Mouse (Mus musculus) lung, embryonic 16.5 days (tissue): ENCODE data around the gene Poll. TPM values are rescaled to one million over a fixed set of nuclear protein-coding genes. Genes with fewer than 3 reads are reported as not detected.

Experiments
- ATAC-seq: fragments of 200-750 bp; cut with Nextera tagmentation; 2 replicates; pipeline ENCODE4 v1.8.0; 2017; ENCODE audit warnings: low read depth, mild to moderate bottlenecking, moderate library complexity
- H3K27ac ChIP-seq: fragments of 300-500 bp; sonication (generic); 2 replicates; pipeline ENCODE4 v1.5.1; 2014; ENCODE audit warnings: mild to moderate bottlenecking, control low read depth, low read length
- H3K27me3 ChIP-seq: fragments of 300-500 bp; sonication (generic); 2 replicates; pipeline ENCODE4 v1.6.1; 2014; ENCODE audit warnings: low read depth, low read length, mixed read lengths; ENCODE audit not compliant: control insufficient read depth, insufficient read depth
- H3K36me3 ChIP-seq: fragments of 300-500 bp; sonication (generic); 2 replicates; pipeline ENCODE4 v1.6.1; 2014; ENCODE audit warnings: low read length; ENCODE audit not compliant: control insufficient read depth, insufficient read depth
- H3K4me1 ChIP-seq: fragments of 300-500 bp; sonication (generic); replicated peaks from 2 replicates; pipeline ENCODE4 v1.6.1; 2014; ENCODE audit warnings: low read length, mixed read lengths; ENCODE audit not compliant: control insufficient read depth, insufficient read depth
- H3K4me2 ChIP-seq: fragments of 300-500 bp; sonication (generic); 2 replicates; pipeline ENCODE4 v1.6.1; 2014; ENCODE audit warnings: low read depth, low read length, control low read depth
- H3K4me3 ChIP-seq: fragments of 300-500 bp; sonication (generic); 2 replicates; pipeline ENCODE4 v1.5.1; 2014; ENCODE audit warnings: mild to moderate bottlenecking, low read length, control low read depth
- H3K9ac ChIP-seq: fragments of 300-500 bp; sonication (generic); 2 replicates; pipeline ENCODE4 v1.6.1; 2014; ENCODE audit warnings: low read length, control low read depth
- H3K9me3 ChIP-seq: fragments of 300-500 bp; sonication (generic); 2 replicates; pipeline ENCODE4 v1.6.1; 2016; ENCODE audit warnings: low read length; ENCODE audit not compliant: control insufficient read depth
- WGBS: fragments of 180-500 bp; shearing (Covaris S2); extraction: QIAGEN DNeasy Blood & Tissue Kit; methylation state at CpG from one replicate; pipeline ENCODE4 v1.1.7; 2014; 5-methylcytosine and 5-hydroxymethylcytosine counted together
- polyA plus RNA-seq: library from polyadenylated mRNA; unstranded; fragments of >200 nt; fragmentation: Nextera tagmentation; extraction: Ambion mirVana; gene quantifications from 2 replicates; pipeline ENCODE4 v1.2.1, GENCODE M21; 2015

Gene Poll
- polyA plus RNA-seq, 1 experiment from 2014 or later: 17.4 TPM

GRCm38 (mm10) chr19:45544152-45544924 is 16.0 kb downstream of the Poll start:
- Histone ChIP-seq H3K9me3 (no peaks in the 10 kb centered on the region), H3K4me3 (peak overlapping the region; percentile 49), H3K4me1 (peaks cover 14% of the 10 kb centered on the region), H3K9ac (peak overlapping the region; percentile 58), H3K4me2 (peak overlapping the region; percentile 84), H3K36me3 (no peaks in the 10 kb centered on the region), H3K27me3 (peaks cover 32% of the 10 kb centered on the region), H3K27ac (no peak overlapping the region)
- ATAC-seq: peak; percentile 41; the same call in 1 of the 2 replicates
- WGBS: under 1% methylated on average over 21 of the region's 26 CpGs

DNA sequence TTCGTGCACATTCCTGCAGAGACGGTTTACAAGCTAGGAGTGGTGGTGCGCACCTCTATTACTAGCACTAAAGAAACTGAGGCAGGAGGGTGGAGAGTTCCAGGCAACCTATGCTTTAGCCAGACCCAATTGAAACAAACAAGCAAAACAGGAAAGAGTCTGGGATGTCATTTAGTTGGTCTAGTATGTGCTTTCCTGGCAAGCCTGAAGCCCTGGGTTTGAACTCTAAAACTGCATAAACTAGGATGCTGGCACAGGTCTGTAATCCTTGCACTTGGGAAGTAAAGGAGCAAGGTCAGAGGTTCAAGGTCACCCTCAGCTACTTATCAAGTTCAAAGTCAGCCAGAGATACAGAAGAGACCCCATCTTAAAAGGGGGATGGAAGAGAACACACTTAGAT is 18.3 kb downstream of the Poll start:
- no peaks in the 10 kb centered on the region for H3K9me3 ChIP-seq
- ATAC-seq: no peak
- peak overlapping the region; percentile 45 for H3K4me3 ChIP-seq
- 28% methylated on average over 3 of the region's 3 CpGs for WGBS
- H3K27me3 ChIP-seq: peaks cover 32% of the 10 kb centered on the region
- no peaks in the 10 kb centered on the region for H3K36me3 ChIP-seq
- H3K9ac ChIP-seq: peak overlapping the region; percentile 51; the same call in 1 of the 2 replicates
- no peak overlapping the region for H3K27ac ChIP-seq
- H3K4me1 ChIP-seq: peaks cover 14% of the 10 kb centered on the region
- H3K4me2 ChIP-seq: peak overlapping the region; percentile 68

GRCm38 (mm10) chr19:45541409-45542041 is 18.8 kb downstream of the Poll start:
- Histone ChIP-seq H3K4me2 (peak overlapping the region; percentile 68), H3K9me3 (no peaks in the 10 kb centered on the region), H3K36me3 (no peaks in the 10 kb centered on the region), H3K27ac (no peak overlapping the region), H3K4me1 (peaks cover 14% of the 10 kb centered on the region), H3K9ac (peak overlapping the region; percentile 51), H3K4me3 (peak overlapping the region; percentile 45), H3K27me3 (peaks cover 32% of the 10 kb centered on the region)
- peak; percentile 18; the same call in 1 of the 2 replicates for ATAC-seq
- WGBS: 0% methylated on average over 26 of the region's 58 CpGs

GRCm38 (mm10) chr19:45540657-45541408 is 19.5 kb downstream of the Poll start:
- Histone ChIP-seq H3K4me3 (peak overlapping the region; percentile 45), H3K4me1 (peaks cover 14% of the 10 kb centered on the region), H3K4me2 (peak overlapping the region; percentile 68), H3K9me3 (no peaks in the 10 kb centered on the region), H3K36me3 (no peaks in the 10 kb centered on the region), H3K9ac (no peak overlapping the region; the same call in 1 of the 2 replicates), H3K27me3 (peaks cover 31% of the 10 kb centered on the region), H3K27ac (no peak overlapping the region)
- no peak for ATAC-seq
- 25% methylated on average over 8 of the region's 8 CpGs for WGBS

DNA sequence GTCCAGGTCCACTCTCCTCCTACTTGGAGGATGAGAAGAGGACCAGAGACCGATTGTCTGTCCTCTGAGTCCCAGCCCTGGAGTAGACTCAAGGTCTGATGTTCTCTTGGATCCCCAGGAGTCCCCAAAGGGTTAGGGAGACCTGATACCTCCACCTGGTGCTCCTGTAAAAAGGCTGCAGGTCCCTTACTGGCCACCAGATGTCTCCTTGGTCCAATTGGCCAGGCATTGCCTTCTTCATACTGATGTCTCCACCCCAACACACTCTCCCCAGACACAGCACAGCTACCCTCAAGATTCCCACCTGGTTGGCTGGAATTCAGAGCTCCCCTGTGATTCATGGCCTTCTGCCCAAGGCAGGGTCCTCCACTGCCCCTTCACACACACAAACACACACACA is 22.8 kb downstream of the Poll start:
- no peaks in the 10 kb centered on the region for H3K36me3 ChIP-seq
- H3K27ac ChIP-seq: no peak overlapping the region
- H3K4me1 ChIP-seq: peaks cover 4% of the 10 kb centered on the region; the same call in 1 of the 2 replicates
- H3K4me3 ChIP-seq: no peak overlapping the region
- WGBS: 26% methylated on average over 1 of the region's 1 CpGs
- no peaks in the 10 kb centered on the region for H3K9me3 ChIP-seq
- H3K27me3 ChIP-seq: peaks cover 16% of the 10 kb centered on the region
- ATAC-seq: no peak
- no peak overlapping the region for H3K9ac ChIP-seq
- no peak overlapping the region for H3K4me2 ChIP-seq

DNA sequence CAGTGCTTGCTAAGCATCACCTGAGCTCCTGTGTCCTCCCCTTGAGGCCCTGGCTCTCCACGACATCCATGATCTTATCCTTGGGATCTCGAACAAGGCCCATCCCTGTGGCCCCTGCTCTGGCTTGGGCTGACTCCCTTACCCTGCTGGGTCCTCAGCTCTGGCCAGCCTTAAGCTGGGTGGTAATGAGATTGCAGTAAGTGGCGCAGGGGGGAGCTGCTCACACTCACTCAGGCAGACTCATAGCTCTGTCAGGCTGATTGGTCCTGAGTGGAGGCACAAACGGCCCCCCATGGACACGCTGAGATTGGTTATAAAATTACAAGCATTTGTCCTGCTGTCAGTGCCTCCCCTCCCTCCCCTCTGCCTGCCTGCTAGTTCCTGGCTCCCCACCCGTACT is 24.4 kb downstream of the Poll start:
- H3K36me3 ChIP-seq: no peaks in the 10 kb centered on the region
- WGBS: 46% methylated on average over 6 of the region's 6 CpGs
- no peak overlapping the region for H3K27ac ChIP-seq
- H3K27me3 ChIP-seq: peaks cover 6% of the 10 kb centered on the region
- H3K4me1 ChIP-seq: no peaks in the 10 kb centered on the region; the same call in 1 of the 2 replicates
- no peak overlapping the region for H3K4me2 ChIP-seq
- no peak overlapping the region for H3K9ac ChIP-seq
- no peak overlapping the region for H3K4me3 ChIP-seq
- H3K9me3 ChIP-seq: no peaks in the 10 kb centered on the region
- ATAC-seq: no peak

DNA sequence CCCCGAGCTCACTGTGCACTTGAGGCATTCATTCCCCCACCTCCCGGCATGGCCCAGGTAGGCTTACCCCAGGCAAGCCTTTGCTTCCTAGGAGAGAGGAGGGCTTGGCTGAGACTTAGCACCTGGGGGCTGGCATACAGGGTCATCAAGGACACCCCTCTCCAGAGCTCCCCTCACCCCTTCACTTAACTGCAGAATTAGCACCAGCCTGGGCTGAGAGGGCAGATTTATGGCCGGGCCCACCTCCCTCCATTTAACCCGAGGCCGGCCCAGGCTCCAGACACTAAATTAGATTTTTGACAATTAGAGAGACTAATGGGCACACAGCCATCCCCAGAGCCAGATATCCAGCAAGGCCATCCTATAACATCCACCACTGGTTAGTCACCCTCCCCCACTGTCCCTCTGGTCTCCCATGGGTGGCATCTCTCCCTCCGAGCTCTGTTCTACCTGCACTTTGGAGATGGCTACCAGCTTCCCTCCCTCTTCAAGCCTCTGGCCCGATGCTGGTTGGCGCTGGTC is 25.1 kb downstream of the Poll start:
- Histone ChIP-seq H3K4me2 (no peak overlapping the region), H3K4me3 (no peak overlapping the region), H3K4me1 (no peaks in the 10 kb centered on the region; the same call in 1 of the 2 replicates), H3K9ac (no peak overlapping the region), H3K27me3 (no peaks in the 10 kb centered on the region), H3K27ac (no peak overlapping the region), H3K36me3 (no peaks in the 10 kb centered on the region), H3K9me3 (no peaks in the 10 kb centered on the region)
- no peak for ATAC-seq
- 64% methylated on average over 8 of the region's 8 CpGs for WGBS

- peaks cover 5% of the 10 kb centered on the region for H3K4me1 ChIP-seq
- H3K4me2 ChIP-seq: no peak overlapping the region
- H3K9me3 ChIP-seq: no peaks in the 10 kb centered on the region
- no peaks in the 10 kb centered on the region for H3K27me3 ChIP-seq
- no peak overlapping the region for H3K4me3 ChIP-seq
- no peaks in the 10 kb centered on the region for H3K36me3 ChIP-seq
- no peak overlapping the region for H3K9ac ChIP-seq
- H3K27ac ChIP-seq: no peak overlapping the region
- ATAC-seq: no peak
- 51% methylated on average over 7 of the region's 7 CpGs for WGBS
Observed at GRCm38 (mm10) chr19:45533617-45534016, 26.7 kb downstream of the Poll start.

- peaks cover 9% of the 10 kb centered on the region; the same call in 1 of the 2 replicates for H3K36me3 ChIP-seq
Observed at GRCm38 (mm10) chr19:45531554-45531953, 28.8 kb downstream of the Poll start.

More at GRCm38 (mm10) chr19:45531554-45531953, 28.8 kb downstream of the Poll start:
- WGBS: 64% methylated on average over 6 of the region's 6 CpGs
- Histone ChIP-seq H3K9me3 (no peaks in the 10 kb centered on the region), H3K4me1 (peaks cover 5% of the 10 kb centered on the region), H3K27me3 (no peaks in the 10 kb centered on the region), H3K4me2 (no peak overlapping the region), H3K4me3 (no peak overlapping the region), H3K27ac (no peak overlapping the region), H3K9ac (no peak overlapping the region)
- ATAC-seq: no peak
